In genomic region chr6:22493632-22494260, GRCm38 (mm10) we compare ENCODE assay signal across 8 mouse cellular contexts.
DNase-seq lines count a peak whose midpoint lies in the region; ATAC-seq and TF ChIP-seq lines count a peak whose summit lies in the region.

No protein-coding gene starts in this region.

- WGBS in midbrain, embryonic 11.5 days: 45% methylated on average over 11 of the region's 11 CpGs
- WGBS in midbrain, embryonic 10.5 days: 50% methylated on average over 11 of the region's 11 CpGs
- WGBS in liver, embryonic 14.5 days (ENCODE audit: insufficient replicate concordance): 33% methylated on average over 11 of the region's 11 CpGs
- 46% methylated on average over 11 of the region's 11 CpGs for whole genome bisulfite sequencing in neural tube, embryonic 15.5 days

- H3K9ac ChIP-seq in midbrain, embryonic 11.5 days (ENCODE audit: low read length): no peak overlapping the region
- H3K9ac ChIP-seq in liver, embryonic 14.5 days (replicated peaks): no peak overlapping the region
- no peak overlapping the region for H3K9ac ChIP-seq in neural tube, embryonic 15.5 days (replicated peaks)

- no peak overlapping the region for H3K4me2 ChIP-seq in midbrain, embryonic 11.5 days
- H3K4me2 ChIP-seq in liver, embryonic 14.5 days (ENCODE audit: low read depth): no peak overlapping the region; the same call in 1 of the 2 replicates
- H3K4me2 ChIP-seq in neural tube, embryonic 15.5 days: no peak overlapping the region

- H3K9me3 ChIP-seq in midbrain, embryonic 11.5 days (ENCODE audit: control insufficient read depth, low read length): no peaks in the 10 kb centered on the region
- H3K9me3 ChIP-seq in midbrain, embryonic 10.5 days (replicated peaks): no peaks in the 10 kb centered on the region
- H3K9me3 ChIP-seq in liver, embryonic 14.5 days (ENCODE audit: control insufficient read depth, low read length): no peaks in the 10 kb centered on the region
- no peaks in the 10 kb centered on the region for H3K9me3 ChIP-seq in neural tube, embryonic 15.5 days (replicated peaks)

- no peaks in the 10 kb centered on the region for H3K36me3 ChIP-seq in midbrain, embryonic 11.5 days (ENCODE audit: control insufficient read depth, insufficient read depth, low read length)
- H3K36me3 ChIP-seq in midbrain, embryonic 10.5 days: no peaks in the 10 kb centered on the region
- no peaks in the 10 kb centered on the region for H3K36me3 ChIP-seq in liver, embryonic 14.5 days (replicated peaks; ENCODE audit: control insufficient read depth, insufficient read depth, low read depth)
- H3K36me3 ChIP-seq in neural tube, embryonic 15.5 days: no peaks in the 10 kb centered on the region

- no peak for TF ChIP-seq EP300 in liver, embryonic 14.5 days (IDR thresholded peaks at IDR 0.05; ENCODE audit: low read depth)

- no peak overlapping the region for H3K4me3 ChIP-seq in midbrain, embryonic 11.5 days (ENCODE audit: low read depth, low read length)
- no peak overlapping the region for H3K4me3 ChIP-seq in midbrain, embryonic 10.5 days
- H3K4me3 ChIP-seq in liver, embryonic 14.5 days (ENCODE audit: insufficient read depth in 1 of 2, low read depth in 2 of 2, low read length in 2 of 2): no peak overlapping the region
- H3K4me3 ChIP-seq in neural tube, embryonic 15.5 days (replicated peaks): no peak overlapping the region

- H3K27me3 ChIP-seq in midbrain, embryonic 11.5 days (ENCODE audit: control insufficient read depth, insufficient read depth, low read length): no peaks in the 10 kb centered on the region
- no peaks in the 10 kb centered on the region for H3K27me3 ChIP-seq in midbrain, embryonic 10.5 days (ENCODE audit: low read depth, poor library complexity, severe bottlenecking)
- no peaks in the 10 kb centered on the region for H3K27me3 ChIP-seq in liver, embryonic 14.5 days (ENCODE audit: control insufficient read depth, insufficient read depth, low read length)
- no peaks in the 10 kb centered on the region for H3K27me3 ChIP-seq in neural tube, embryonic 15.5 days (replicated peaks)

- ATAC-seq in midbrain, embryonic 11.5 days (ENCODE audit: low FRiP score): peak; percentile 73; the same call in 1 of the 2 replicates
- ATAC-seq in liver, embryonic 14.5 days (ENCODE audit: insufficient read depth): no peak
- peak; percentile 72; the same call in 1 of the 2 replicates for ATAC-seq in neural tube, embryonic 15.5 days (ENCODE audit: low FRiP score)

- no peak overlapping the region for H3K27ac ChIP-seq in midbrain, embryonic 11.5 days (ENCODE audit: low read depth, low read length)
- no peak overlapping the region for H3K27ac ChIP-seq in midbrain, embryonic 10.5 days (replicated peaks)
- no peak overlapping the region for H3K27ac ChIP-seq in liver, embryonic 14.5 days
- no peak overlapping the region for H3K27ac ChIP-seq in neural tube, embryonic 15.5 days (replicated peaks)

- no peaks in the 10 kb centered on the region for H3K4me1 ChIP-seq in midbrain, embryonic 11.5 days (ENCODE audit: control insufficient read depth, insufficient read depth, low read length)
- H3K4me1 ChIP-seq in midbrain, embryonic 10.5 days: no peaks in the 10 kb centered on the region
- H3K4me1 ChIP-seq in liver, embryonic 14.5 days (replicated peaks; ENCODE audit: control insufficient read depth in 2 of 2, insufficient read depth in 2 of 2, low read length in 1 of 2): peaks cover 0 to 3% of the 10 kb centered on the region in 2 experiments; a peak in 1 of 4 replicates
- no peaks in the 10 kb centered on the region for H3K4me1 ChIP-seq in neural tube, embryonic 15.5 days

- peak; percentile 93 for DNase-seq in midbrain, embryonic 11.5 days (ENCODE audit: low spot score, missing footprints)
- DNase-seq in midbrain, embryonic 10.5 days (ENCODE audit: low spot score): no peak
- peak; percentile 81 for DNase-seq in Muller cell, postnatal 12 days (ENCODE audit: inconsistent ontology term)
- peak; percentile 5 for DNase-seq in cerebellum, adult 9-11 months
- DNase-seq in heart, postnatal 10 days: peak; percentile 40 to 49
- peak in 2 of 3 experiments; percentile 18 to 28 for DNase-seq in liver, embryonic 14.5 days (ENCODE audit: low read depth in 3 of 3, low spot score in 3 of 3)
- no peak for DNase-seq in ovary, postnatal 36 days (ENCODE audit: low spot score)

- TF ChIP-seq CTCF in liver, embryonic 14.5 days (IDR thresholded peaks at IDR 0.05; ENCODE audit: low read depth): peak; percentile 60

- intact Hi-C loops in heart, postnatal 10 days (cut with DNase I): loop anchor here (1.0 to 10.0 kb wide), 3 partner anchors 168 to 491 kb away; no protein-coding TSS in a partner anchor

Comparison
In these comparisons a context has a peak if more than half of its experiments do, and no peak if none do; other contexts are left out.
1. DNase-seq: peak in midbrain, embryonic 11.5 days (single experiment), Muller cell, postnatal 12 days (single experiment), cerebellum, adult 9-11 months (single experiment), heart, postnatal 10 days (2 of 2) and liver, embryonic 14.5 days (2 of 3); none in midbrain, embryonic 10.5 days (single experiment) and ovary, postnatal 36 days (single experiment).